Mouse (Mus musculus): ENCODE measurements around the gene Yae1d1. TPM values are rescaled to one million over a fixed set of nuclear protein-coding genes. Genes with fewer than 3 reads are reported as not detected.
"Not testable (repeated sequence)": the region's sequence is repeated elsewhere in the genome, so short reads cannot be mapped to it uniquely, and the experiment has no call there.

Yae1d1 gene
- 10 to 100 TPM; 29.6 to 33.3 (median 31.6) TPM for total RNA-seq (2022)

- DNase-seq = peak; percentile 84
Observed at GRCm38 (mm10) chr13:17992697-17993514, at the start of gene Yae1d1. TSS of gene Yae1d1 (minus strand) at chr13:17993349.

GRCm38 (mm10) chr13:18038814-18039213 is 45.7 kb upstream of the Yae1d1 start:
- no peak for DNase-seq

DNA sequence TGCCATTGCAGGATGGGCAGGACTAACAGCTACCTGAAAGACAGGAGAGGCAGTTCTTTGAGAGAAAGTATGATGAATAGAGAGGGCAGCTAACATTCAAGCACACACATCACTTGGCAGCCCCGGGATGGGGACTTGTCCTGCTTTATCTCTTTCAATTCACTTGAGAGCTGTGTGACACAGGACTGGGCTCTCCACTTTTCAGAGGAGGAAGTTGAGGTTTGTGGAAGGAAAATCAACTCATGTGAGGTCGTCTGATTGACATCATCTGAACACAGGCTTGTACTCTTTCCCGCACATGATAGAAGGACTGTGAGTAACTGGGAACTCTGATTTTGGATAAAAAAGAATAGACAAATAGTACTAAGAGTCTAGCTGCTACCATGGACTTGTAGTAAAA is 23.5 kb upstream of the Yae1d1 start:
- no peak for DNase-seq

GRCm38 (mm10) chr13:18013205-18013604 is 20.1 kb upstream of the Yae1d1 start:
- no peak for DNase-seq

DNA sequence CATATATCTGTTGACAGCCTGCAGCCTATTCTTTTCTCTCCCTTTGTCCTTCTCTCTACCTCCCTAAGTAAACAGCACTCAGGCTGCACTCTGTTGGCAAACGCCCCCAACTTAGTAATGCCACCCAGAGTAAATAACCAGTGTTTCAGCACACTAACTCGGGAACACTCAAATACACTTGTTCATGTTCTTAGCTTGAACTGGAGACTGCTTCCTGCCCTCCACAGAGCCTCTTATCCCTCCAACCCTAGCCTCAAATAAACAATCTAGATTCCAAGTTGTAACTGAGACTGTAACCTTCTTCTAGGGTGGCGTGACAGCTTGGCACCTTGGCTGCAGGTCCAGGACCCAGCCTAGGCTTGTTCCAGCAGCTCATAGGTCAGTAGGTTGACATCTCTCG is 17.9 kb upstream of the Yae1d1 start:
- DNase-seq = no peak

- no peak for DNase-seq
Observed at GRCm38 (mm10) chr13:17993515-17993847, 332 bp upstream of the Yae1d1 start.

GRCm38 (mm10) chr13:17992009-17992408 is 1.1 kb downstream of the Yae1d1 start:
- DNase-seq = no peak

DNA sequence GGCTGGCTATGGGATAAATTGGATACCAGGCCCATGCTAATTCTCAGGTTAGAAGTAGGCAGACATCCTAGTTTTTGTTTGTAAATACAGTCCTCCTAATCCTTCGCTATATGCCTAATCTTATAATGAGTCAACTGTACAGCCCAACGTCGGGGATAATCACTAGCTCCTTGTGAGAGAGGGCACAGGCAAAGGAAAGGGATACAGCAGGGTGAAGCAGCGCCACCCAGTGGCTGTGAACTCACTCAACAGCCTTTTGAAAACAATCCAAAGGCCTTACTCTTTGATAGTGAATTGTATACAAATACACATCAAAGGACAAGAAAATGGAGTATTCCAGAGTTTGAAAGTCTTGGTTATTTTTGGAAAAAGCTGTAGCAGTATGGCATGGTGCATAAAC is 10.0 kb downstream of the Yae1d1 start:
- DNase-seq = peak; percentile 34

DNA sequence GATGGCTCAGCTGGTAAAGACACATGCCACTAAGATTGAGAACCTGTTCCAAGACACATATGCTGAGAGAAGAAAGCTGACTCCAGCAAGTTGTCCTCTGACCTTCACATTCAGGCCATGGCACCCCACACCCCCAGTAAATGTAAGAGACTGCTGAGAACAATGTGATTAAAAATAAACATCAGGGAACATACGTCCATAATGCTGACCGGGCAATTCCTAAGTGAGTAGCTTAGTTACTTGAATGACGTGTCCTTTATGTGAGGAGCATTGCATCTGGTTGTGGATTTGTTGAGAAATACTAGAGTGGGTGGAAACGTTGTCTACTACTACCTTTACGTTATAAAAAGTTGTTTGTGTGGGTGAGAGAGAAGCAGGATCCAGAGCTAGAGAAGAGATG is 10.5 kb downstream of the Yae1d1 start:
- DNase-seq = no peak

DNA sequence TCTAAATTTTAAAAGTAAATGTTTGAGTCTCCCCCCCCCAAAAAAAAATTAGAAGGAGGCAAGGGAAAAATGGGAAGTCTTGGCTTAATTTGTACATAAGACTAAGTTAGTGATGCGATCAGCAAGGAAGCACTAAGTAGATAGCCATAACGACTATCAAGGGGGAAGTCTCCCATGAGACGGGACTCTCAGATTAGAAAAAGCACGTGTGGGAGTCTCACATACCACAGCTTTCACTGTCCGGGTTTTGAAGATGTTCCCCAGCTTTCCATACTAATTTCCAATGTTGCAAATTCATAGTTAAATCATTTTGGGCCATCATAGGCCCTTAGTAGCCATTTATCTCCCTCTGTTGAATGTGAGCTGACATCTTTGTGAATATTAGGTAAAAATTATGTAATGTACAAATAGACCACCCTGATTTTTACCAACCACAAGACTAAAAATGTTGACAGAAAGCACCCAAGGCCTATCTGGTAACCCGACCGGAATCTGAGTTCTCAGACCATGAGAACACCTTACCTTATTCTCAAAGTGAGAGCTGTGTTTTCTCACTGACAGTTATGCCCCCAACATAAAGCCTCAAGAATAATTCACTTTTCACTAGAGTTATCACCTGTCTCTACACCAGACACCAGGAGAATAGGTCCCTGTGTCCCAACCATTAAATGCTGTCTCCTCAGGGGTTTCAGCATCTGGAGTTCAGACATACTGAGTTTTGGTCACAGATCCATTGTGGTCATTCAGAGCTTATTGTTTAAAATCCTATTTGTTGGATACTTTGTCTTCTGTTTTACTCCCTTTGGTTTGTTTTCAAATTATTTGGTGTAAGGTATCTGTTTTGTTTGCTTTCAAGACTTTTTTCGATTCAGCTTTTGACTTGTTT is 16.1 kb downstream of the Yae1d1 start:
- DNase-seq = no peak

- DNase-seq = peak; percentile 68
Observed at GRCm38 (mm10) chr13:17975891-17976290, 17.3 kb downstream of the Yae1d1 start.

- DNase-seq = no peak
Observed at GRCm38 (mm10) chr13:17975457-17975856, 17.7 kb downstream of the Yae1d1 start.

- no peak for DNase-seq
Observed at GRCm38 (mm10) chr13:17974734-17975133, 18.4 kb downstream of the Yae1d1 start.

- no peak for DNase-seq
Observed at GRCm38 (mm10) chr13:17960613-17961012, 32.5 kb downstream of the Yae1d1 start.

GRCm38 (mm10) chr13:17954282-17954681 is 38.9 kb downstream of the Yae1d1 start:
- no peak for DNase-seq

- not testable (repeated sequence) for DNase-seq
Observed at GRCm38 (mm10) chr13:17950581-17950980, 42.6 kb downstream of the Yae1d1 start.

DNA sequence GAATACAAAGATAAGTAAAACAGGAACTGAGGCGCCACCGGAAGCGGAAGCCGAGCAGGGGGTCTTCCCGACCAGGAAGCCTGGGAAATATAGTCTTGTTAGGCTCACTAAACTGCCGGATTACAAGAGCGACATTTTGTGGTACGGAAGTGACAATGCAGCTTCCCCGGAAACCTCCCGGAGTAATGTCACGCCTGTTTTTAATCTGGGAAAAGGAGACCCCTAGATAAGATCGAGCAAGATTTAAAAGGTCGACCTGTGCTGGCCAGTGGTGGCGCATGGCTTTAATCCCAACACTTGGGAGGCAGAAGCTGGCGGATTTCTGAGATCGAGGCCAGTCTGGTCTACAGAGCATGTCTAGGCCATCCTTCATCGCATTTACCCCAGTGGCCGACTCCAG is 43.6 kb downstream of the Yae1d1 start:
- DNase-seq = no peak

DNA sequence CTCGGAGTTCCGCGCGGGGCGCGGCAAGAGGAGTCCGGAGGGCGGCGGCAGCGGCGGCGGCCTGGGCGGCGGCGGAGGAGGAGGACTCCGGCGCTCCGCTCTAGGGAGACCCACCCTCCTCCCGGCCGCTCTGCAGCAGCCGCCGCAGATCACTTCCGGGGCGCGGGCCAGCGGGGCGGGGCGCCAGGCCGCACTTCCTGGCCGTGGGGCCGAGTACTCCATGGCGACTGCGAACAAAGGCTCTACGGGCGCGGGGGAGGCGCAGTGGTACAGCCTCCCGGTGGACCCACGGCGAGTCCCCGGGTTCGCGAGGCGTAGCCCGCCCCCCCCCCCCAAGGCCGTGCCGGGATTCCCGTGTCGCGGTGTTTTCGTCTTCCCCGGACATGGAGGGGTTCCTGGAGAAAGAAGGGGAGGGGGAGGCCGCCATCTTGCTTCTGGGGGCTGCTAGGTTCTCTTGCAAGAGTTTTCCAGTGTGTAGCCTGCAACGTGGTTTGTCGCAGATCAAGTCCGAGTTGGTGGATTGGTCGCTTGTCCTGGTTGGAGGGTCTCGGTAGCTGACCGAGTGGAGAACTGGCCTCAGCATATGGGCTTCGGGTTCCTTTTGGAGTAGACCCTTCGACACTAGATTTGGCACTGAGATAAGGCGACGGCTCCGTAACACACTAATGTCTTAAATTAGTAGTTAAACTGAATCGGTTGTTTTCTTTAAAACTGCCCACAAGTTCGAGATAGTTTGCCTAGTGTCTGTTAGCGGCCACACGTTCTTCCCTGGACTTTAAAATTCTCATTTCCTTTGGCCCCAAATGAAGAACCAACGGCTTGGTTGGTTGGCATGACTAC is 48.9 kb downstream of the Yae1d1 start, which contains the start of gene Rala:
TSS of gene Rala (minus strand) at position 162 of the 840 bp plus-strand sequence.
- DNase-seq = peak; percentile 88

GRCm38 (mm10) chr13:17943306-17944077 is 49.7 kb downstream of the Yae1d1 start:
- DNase-seq = peak; percentile 15

GRCm38 (mm10) chr13:17942338-17942737 is 50.8 kb downstream of the Yae1d1 start:
- DNase-seq = no peak
